Mouse (Mus musculus) adrenal gland, adult 8-10 months (tissue): Measurements from ENCODE around the gene Angptl6. TPM values are rescaled to one million over a fixed set of nuclear protein-coding genes. Genes with fewer than 3 reads are reported as not detected.
"Not testable (repeated sequence)": the region's sequence is repeated elsewhere in the genome, so short reads cannot be mapped to it uniquely, and the experiment has no call there.

Experiments used
- DNase-seq: peaks from one replicate; pipeline ENCODE4 v3.0.0; 2022
- microRNA-seq, 2 experiments: library from miRNA; unstranded; fragments of <30 nt; microRNA quantifications; one replicate each; pipeline ENCODE4 v1.2.0; 2022
- total RNA-seq, 4 experiments: library from RNA; stranded (reverse); gene quantifications; 2 replicates each; pipeline ENCODE4 v1.2.4; 2022

Angptl6 gene
- total RNA-seq, 4 experiments from 2014 or later, result 2.7 to 4.8 (median 3.2) TPM

DNA sequence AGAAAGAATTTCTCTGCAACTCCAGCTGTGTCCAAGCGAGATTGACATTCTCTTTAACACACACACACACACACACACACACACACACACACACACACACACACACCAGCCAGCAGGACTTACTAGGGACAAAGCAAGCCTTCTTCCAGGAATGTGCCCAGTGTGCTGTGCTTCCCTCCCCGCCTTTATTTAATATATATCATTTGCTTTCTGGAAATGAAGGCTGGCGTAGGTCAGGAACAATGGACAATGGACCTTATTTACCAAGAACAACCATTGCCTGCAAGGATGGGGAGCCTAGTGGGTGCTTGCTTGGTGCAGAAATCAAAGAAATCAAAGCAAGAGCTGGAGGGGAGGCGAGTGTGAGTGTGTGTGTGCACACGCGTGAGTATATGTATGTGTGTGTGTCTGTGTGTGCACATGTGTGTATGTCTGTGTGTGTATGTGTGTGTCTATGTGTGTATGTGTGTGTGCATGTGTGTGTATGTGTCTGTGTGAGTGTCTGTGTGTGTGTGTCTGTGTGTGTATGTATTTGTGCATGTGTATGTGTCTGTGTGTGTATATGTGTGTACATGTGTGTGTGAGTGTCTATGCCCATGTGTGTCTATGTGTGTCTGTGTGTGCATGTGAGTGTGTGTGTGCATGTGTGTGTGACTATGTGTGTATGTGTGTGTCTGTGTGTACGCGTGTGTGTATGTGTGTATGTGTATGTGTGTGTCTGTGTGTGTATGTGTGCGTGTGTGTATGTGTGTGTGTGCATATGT lies 42.2 kb downstream of the Angptl6 start:
- no peak for DNase-seq

DNA sequence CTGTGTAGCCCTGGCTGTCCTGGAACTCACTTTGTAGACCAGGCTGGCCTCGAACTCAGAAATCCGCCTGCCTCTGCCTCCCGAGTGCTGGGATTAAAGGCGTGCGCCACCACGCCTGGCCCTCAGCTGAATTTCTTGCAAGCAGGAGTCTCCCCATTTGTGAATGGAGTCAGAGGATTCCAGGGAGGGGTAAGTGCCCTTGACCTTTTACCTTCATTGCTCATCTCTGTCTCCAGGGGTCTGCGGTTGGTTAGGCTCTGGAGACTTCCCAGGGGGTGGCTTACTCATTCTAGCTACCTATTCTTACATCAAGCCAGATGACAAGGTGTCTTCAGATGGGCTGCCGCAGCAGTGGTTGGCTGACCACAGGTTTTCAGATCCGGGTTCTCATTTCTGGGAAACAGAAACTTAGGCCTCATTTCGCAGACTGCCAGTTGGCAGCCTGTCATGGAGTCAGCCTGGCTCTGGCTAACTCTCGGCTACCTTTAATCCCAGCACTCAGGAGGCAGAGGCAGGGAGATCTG lies 44.0 kb downstream of the Angptl6 start:
- DNase-seq, result not testable (repeated sequence)

- DNase-seq, result no peak
Measured at GRCm38 (mm10) chr9:20834881-20835280, 44.6 kb downstream of the Angptl6 start.

DNA sequence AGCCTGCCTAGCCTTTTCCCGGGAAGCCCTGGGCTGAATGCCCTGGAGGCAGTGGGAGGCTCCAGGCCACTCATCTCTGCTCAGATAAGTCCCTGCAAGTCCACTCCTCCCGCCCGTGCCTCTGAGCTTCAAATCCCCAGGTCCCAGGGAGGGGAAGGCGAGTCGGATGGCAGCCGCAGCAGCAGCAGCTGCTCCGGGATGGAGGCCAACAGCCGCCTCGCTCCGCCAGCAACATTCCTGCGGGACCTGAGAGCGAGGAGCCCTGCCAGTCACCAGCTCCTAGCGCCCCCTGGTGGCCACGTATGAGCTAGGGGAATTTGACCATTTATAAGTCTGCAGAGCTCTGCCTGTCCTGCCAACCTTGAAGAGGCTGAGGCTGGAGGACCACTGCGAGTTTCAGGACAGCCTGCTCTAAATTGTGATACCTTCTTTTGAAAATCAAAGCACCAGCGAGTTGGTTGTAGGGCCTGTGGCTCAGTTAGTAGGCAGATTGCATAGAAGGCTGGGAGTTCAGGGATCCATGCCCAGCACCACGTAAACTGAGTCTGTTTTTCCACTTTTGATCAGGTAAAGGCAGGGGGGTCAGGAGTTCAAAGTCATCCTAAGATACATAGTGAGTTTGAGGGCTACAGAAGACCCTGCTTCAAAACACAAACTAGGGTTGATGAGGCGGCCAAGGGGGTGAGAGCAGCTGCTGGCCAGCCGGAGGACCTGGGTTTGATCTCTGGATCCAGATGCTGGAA lies 48.5 kb downstream of the Angptl6 start:
- peak; percentile 89 for DNase-seq

GRCm38 (mm10) chr9:20828127-20828526 lies 51.4 kb downstream of the Angptl6 start:
- DNase-seq, result no peak

- no peak for DNase-seq
Measured at GRCm38 (mm10) chr9:20825781-20826180, 53.7 kb downstream of the Angptl6 start.

Small RNAs within 50 kb of the gene (microRNA-seq; reads per million reads assigned to microRNA genes)
- 0 to 0.18 reads per million in 2 experiments for gene Mir7081

Other genes with a start within 250 kb of the Angptl6 start
- gene Ubl5, start 236.8 kb downstream of the Angptl6 start, total RNA-seq, result 100 to 1,000 TPM; 273 to 388 (median 339) TPM
- gene Fbxl12, start 235.0 kb downstream of the Angptl6 start, total RNA-seq, result 10 to 100 TPM; 18.1 to 39.2 (median 25.6) TPM
- gene Pin1, start 227.6 kb downstream of the Angptl6 start, total RNA-seq, result 10 to 100 TPM; 29.0 to 30.9 (median 30.3) TPM
- 1 to 10 TPM in 1 of 4 experiments, under 1 TPM in 3; 0.42 to 1.1 (median 0.71) TPM for gene Olfm2, start 133.4 kb downstream of the Angptl6 start, total RNA-seq
- 100 to 1,000 TPM in 3 of 4 experiments, 10 to 100 TPM in 1; 65.3 to 291 (median 201) TPM for gene Col5a3, start 64.7 kb downstream of the Angptl6 start, total RNA-seq
- gene Rdh8, start 61.2 kb downstream of the Angptl6 start, total RNA-seq, result not detected
- 10 to 100 TPM; 17.8 to 48.3 (median 32.4) TPM for gene A230050P20Rik, start 11.1 kb downstream of the Angptl6 start, total RNA-seq
- gene Ppan, start 8.4 kb upstream of the Angptl6 start, total RNA-seq, result 10 to 100 TPM; 27.8 to 43.1 (median 35.8) TPM
- 100 to 1,000 TPM; 152 to 182 (median 170) TPM for gene Eif3g, start 18.9 kb upstream of the Angptl6 start, total RNA-seq
- 10 to 100 TPM; 39.6 to 63.8 (median 47.8) TPM for gene Dnmt1, start 80.2 kb upstream of the Angptl6 start, total RNA-seq
- gene S1pr2, start 97.1 kb upstream of the Angptl6 start, total RNA-seq, result 10 to 100 TPM; 18.8 to 36.9 (median 26.6) TPM
- gene Mrpl4, start 123.0 kb upstream of the Angptl6 start, total RNA-seq, result 100 to 1,000 TPM; 124 to 131 (median 129) TPM
- 10 to 100 TPM; 14.9 to 33.1 (median 22.2) TPM for gene Icam1, start 136.3 kb upstream of the Angptl6 start, total RNA-seq
- gene Icam4, start 149.6 kb upstream of the Angptl6 start, total RNA-seq, result 1 to 10 TPM; 1.6 to 7.8 (median 5.4) TPM
- under 1 TPM; 0.23 to 0.94 (median 0.50) TPM for gene Icam5, start 152.3 kb upstream of the Angptl6 start, total RNA-seq
- under 1 TPM in 1 of 4 experiments, not detected in 3; 0.70 TPM for gene Zglp1, start 187.4 kb upstream of the Angptl6 start, total RNA-seq
- under 1 TPM; 0.24 to 0.68 (median 0.42) TPM for gene Gm49373, start 193.4 kb upstream of the Angptl6 start, total RNA-seq
- 10 to 100 TPM; 40.3 to 55.0 (median 45.6) TPM for gene Fdx1l, start 193.9 kb upstream of the Angptl6 start, total RNA-seq
- gene Gm38431, start 212.3 kb upstream of the Angptl6 start, total RNA-seq, result 1 to 10 TPM in 3 of 4 experiments, under 1 TPM in 1; 0.49 to 3.2 (median 2.3) TPM
- 10 to 100 TPM; 43.9 to 78.6 (median 56.6) TPM for gene Raver1, start 212.3 kb upstream of the Angptl6 start, total RNA-seq